ENCODE assay signal across 10 mouse cellular contexts in genomic region chr2:118522265-118522664, GRCm38 (mm10). TPM values are rescaled to one million over a fixed set of nuclear protein-coding genes. Genes with fewer than 3 reads are reported as not detected.
DNase-seq lines count a peak whose midpoint lies in the region; ATAC-seq and TF ChIP-seq lines count a peak whose summit lies in the region.
"Had no signal": no experiment of that assay in that cellular context is flagged by ENCODE, and none has a peak within 500 bp of the region (broad histone marks: within the 10 kb centered on the region; RNA-seq: fewer than 3 reads in every experiment).

No protein-coding gene starts in this region.

- no peaks in the 10 kb centered on the region for H3K36me3 ChIP-seq in kidney, embryonic 16.5 days (ENCODE audit: insufficient read depth, low read length)
- no peaks in the 10 kb centered on the region for H3K36me3 ChIP-seq in kidney, embryonic 14.5 days (ENCODE audit: control insufficient read depth, insufficient read depth, low read length)
- H3K36me3 ChIP-seq in liver, embryonic 12.5 days: no peaks in the 10 kb centered on the region
- H3K36me3 ChIP-seq in small intestine, adult 2 months (ENCODE audit: control insufficient read depth, insufficient read depth, low read length): no peaks in the 10 kb centered on the region

- TF ChIP-seq CTCF in small intestine, adult 2 months (IDR thresholded peaks at IDR 0.05; ENCODE audit: extremely low read depth, insufficient read length, insufficient replicate concordance, low read depth, low read length): no peak

- H3K27ac ChIP-seq in kidney, embryonic 16.5 days (ENCODE audit: low read length): peak overlapping the region; percentile 55; the same call in 1 of the 2 replicates
- no peak overlapping the region; the same call in 1 of the 2 replicates for H3K27ac ChIP-seq in kidney, embryonic 14.5 days (ENCODE audit: low read depth, low read length)
- H3K27ac ChIP-seq in liver, embryonic 12.5 days: 0 out of 2 replicates have a peak overlapping the region, but pooled peaks have one; percentile 51
- peak overlapping the region; percentile 17; the same call in 1 of the 2 replicates for H3K27ac ChIP-seq in small intestine, adult 2 months (ENCODE audit: insufficient read depth, low read depth, low read length)

- 13% methylated on average over 2 of the region's 2 CpGs for WGBS in kidney, embryonic 16.5 days
- WGBS in kidney, embryonic 14.5 days: 19% methylated on average over 2 of the region's 2 CpGs
- WGBS in liver, embryonic 12.5 days (ENCODE audit: insufficient replicate concordance): 0% methylated on average over 2 of the region's 2 CpGs
- 11% methylated on average over 2 of the region's 2 CpGs for WGBS in small intestine, adult 2 months

- no peak overlapping the region for H3K4me2 ChIP-seq in kidney, embryonic 16.5 days (replicated peaks; ENCODE audit: low read depth, low read length)
- no peak overlapping the region for H3K4me2 ChIP-seq in kidney, embryonic 14.5 days (replicated peaks; ENCODE audit: low read depth, low read length)
- no peak overlapping the region for H3K4me2 ChIP-seq in liver, embryonic 12.5 days

- TF ChIP-seq POLR2A in small intestine, adult 2 months (IDR thresholded peaks at IDR 0.05; ENCODE audit: low read depth, low read length): no peak

- no peak overlapping the region for H3K4me3 ChIP-seq in kidney, embryonic 16.5 days (ENCODE audit: low read length)
- no peak overlapping the region for H3K4me3 ChIP-seq in kidney, embryonic 14.5 days (ENCODE audit: low read length)
- H3K4me3 ChIP-seq in liver, embryonic 12.5 days: no peak overlapping the region
- H3K4me3 ChIP-seq in small intestine, adult 2 months (ENCODE audit: low read depth, low read length): no peak overlapping the region

- H3K9me3 ChIP-seq in kidney, embryonic 16.5 days (ENCODE audit: low read length): no peaks in the 10 kb centered on the region
- no peaks in the 10 kb centered on the region for H3K9me3 ChIP-seq in kidney, embryonic 14.5 days (ENCODE audit: control insufficient read depth, low read length)
- no peaks in the 10 kb centered on the region for H3K9me3 ChIP-seq in liver, embryonic 12.5 days (replicated peaks)

- no peak for ATAC-seq in kidney, embryonic 16.5 days (ENCODE audit: low FRiP score, low TSS enrichment)
- no peak for ATAC-seq in kidney, embryonic 14.5 days (ENCODE audit: low FRiP score, low TSS enrichment)
- ATAC-seq in liver, embryonic 12.5 days: peak; percentile 47; the same call in 1 of the 2 replicates
- ATAC-seq: inflammation-experienced regulatory T-cells, adult 6 months had no signal

- no peaks in the 10 kb centered on the region for H3K27me3 ChIP-seq in kidney, embryonic 16.5 days (ENCODE audit: insufficient read depth, low read length)
- no peaks in the 10 kb centered on the region for H3K27me3 ChIP-seq in kidney, embryonic 14.5 days (ENCODE audit: control insufficient read depth, insufficient read depth, low read length)
- H3K27me3 ChIP-seq in liver, embryonic 12.5 days (replicated peaks): no peaks in the 10 kb centered on the region
- no peaks in the 10 kb centered on the region for H3K27me3 ChIP-seq in small intestine, adult 2 months (ENCODE audit: control insufficient read depth, insufficient read depth, low read length)

- H3K4me1 ChIP-seq in kidney, embryonic 16.5 days (ENCODE audit: insufficient read depth, low read length): peaks cover 43% of the 10 kb centered on the region
- H3K4me1 ChIP-seq in kidney, embryonic 14.5 days (ENCODE audit: control insufficient read depth, insufficient read depth, low read length): peaks cover 38% of the 10 kb centered on the region
- peaks cover 30% of the 10 kb centered on the region for H3K4me1 ChIP-seq in liver, embryonic 12.5 days
- H3K4me1 ChIP-seq in small intestine, adult 2 months (ENCODE audit: control insufficient read depth, insufficient read depth, insufficient read length, low read length): peaks cover 9% of the 10 kb centered on the region

- H3K9ac ChIP-seq in kidney, embryonic 16.5 days (replicated peaks; ENCODE audit: low read length): no peak overlapping the region
- no peak overlapping the region for H3K9ac ChIP-seq in kidney, embryonic 14.5 days (ENCODE audit: low read depth, low read length)
- no peak overlapping the region for H3K9ac ChIP-seq in liver, embryonic 12.5 days

- peak; percentile 52 for DNase-seq in embryo, embryonic 10 days (ENCODE audit: low spot score)
- no peak for DNase-seq in embryo, embryonic 11 days
- DNase-seq in adrenal gland, adult 2 months: no peak
- no peak for DNase-seq in gastrocnemius, postnatal 4 days (ENCODE audit: low spot score in 2 of 2)
- DNase-seq: midbrain, embryonic 14.5 days had no signal

RNA-seq across cellular contexts. Expression of gene Bmf, which starts 27.2 kb away (rescaled TPM):
- polyA plus RNA-seq in kidney, embryonic 16.5 days (2015; fragmentation: Nextera tagmentation; extraction: Ambion mirVana): 7.6 and 9.9 TPM in 2 replicates
- polyA plus RNA-seq in kidney, embryonic 14.5 days (2014; fragmentation: Nextera tagmentation; extraction: Ambion mirVana): 6.0 and 9.6 TPM in 2 replicates
- 0.62 and 0.83 TPM in 2 replicates for polyA plus RNA-seq in liver, embryonic 12.5 days (2016; fragmentation: Nextera tagmentation; extraction: Ambion mirVana)
- 4.1 and 10.3 TPM in 2 replicates for polyA plus RNA-seq in small intestine, adult 2 months (2012; rRNA removed)
- 10 to 100 TPM in 1 of 2 experiments, 1 to 10 TPM in 1; 8.9 to 15.9 TPM for total RNA-seq in adrenal gland, adult 2 months (2021)
- 29.6 and 31.1 TPM in 2 replicates for polyA plus RNA-seq in adrenal gland, adult 2 months (2012; rRNA removed)
- 10 to 100 TPM; 20.5 to 22.9 TPM for total RNA-seq in gastrocnemius, postnatal 4 days (2021)

RNA-seq across cellular contexts. Expression of gene Srp14, which starts 42.8 kb away (rescaled TPM):
- 216 and 231 TPM in 2 replicates for polyA plus RNA-seq in kidney, embryonic 16.5 days (2015; fragmentation: Nextera tagmentation; extraction: Ambion mirVana)
- polyA plus RNA-seq in kidney, embryonic 14.5 days (2014; fragmentation: Nextera tagmentation; extraction: Ambion mirVana): 234 and 300 TPM in 2 replicates
- polyA plus RNA-seq in liver, embryonic 12.5 days (2016; fragmentation: Nextera tagmentation; extraction: Ambion mirVana): 130 TPM in 2 replicates
- polyA plus RNA-seq in small intestine, adult 2 months (2012; rRNA removed): 10.9 and 16.3 TPM in 2 replicates
- total RNA-seq in adrenal gland, adult 2 months (2021): 100 to 1,000 TPM; 181 to 246 TPM
- 45.7 and 48.2 TPM in 2 replicates for polyA plus RNA-seq in adrenal gland, adult 2 months (2012; rRNA removed)
- total RNA-seq in gastrocnemius, postnatal 4 days (2021): 100 to 1,000 TPM; 144 to 148 TPM
